In the genomic region with DNA sequence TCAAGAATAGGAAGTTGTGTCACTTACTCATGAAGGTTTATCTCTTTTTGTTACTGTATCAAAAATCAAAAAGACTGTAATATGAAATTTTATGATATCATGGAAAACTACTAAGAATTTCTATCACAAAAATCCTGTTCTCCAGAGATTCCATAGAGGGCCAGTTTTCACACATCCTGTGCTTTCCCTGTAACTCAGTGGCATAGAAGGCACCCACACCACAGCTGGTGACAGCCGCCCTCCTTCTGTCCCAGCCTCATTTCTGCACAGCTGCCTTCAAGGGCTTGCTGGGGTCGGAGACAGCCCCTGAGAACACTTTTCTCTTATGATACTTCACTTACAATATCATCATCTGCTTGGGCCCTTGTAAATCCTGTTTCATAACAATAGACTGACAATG, we compare ENCODE assay signal across 32 mouse cellular contexts.
"Had no signal": no experiment of that assay in that cellular context is flagged by ENCODE, and none has a peak within 500 bp of the region (broad histone marks: within the 10 kb centered on the region; RNA-seq: fewer than 3 reads in every experiment).

No protein-coding gene starts in this region.

- ATAC-seq: liver, embryonic 12.5 days; liver, postnatal 0 days; lung, postnatal 0 days; midbrain, embryonic 13.5 days; midbrain, embryonic 15.5 days; midbrain, embryonic 16.5 days had no signal

- H3K27ac ChIP-seq: limb, embryonic 10.5 days; limb, embryonic 12.5 days; limb, embryonic 13.5 days; limb, embryonic 15.5 days; liver, embryonic 12.5 days; liver, embryonic 13.5 days; liver, embryonic 14.5 days; liver, embryonic 15.5 days; lung, embryonic 15.5 days; macrophage; midbrain, embryonic 10.5 days; midbrain, embryonic 12.5 days; midbrain, embryonic 13.5 days; midbrain, embryonic 15.5 days; neural tube, embryonic 12.5 days had no signal

- H3K27me3 ChIP-seq: limb, embryonic 12.5 days; limb, embryonic 13.5 days; limb, embryonic 15.5 days; liver, embryonic 12.5 days; liver, embryonic 13.5 days; liver, embryonic 15.5 days; lung, embryonic 15.5 days; megakaryocyte, embryonic 14.5 days; midbrain, embryonic 12.5 days; midbrain, embryonic 13.5 days; midbrain, embryonic 15.5 days; neural tube, embryonic 12.5 days had no signal

- H3K4me2 ChIP-seq: limb, embryonic 12.5 days; limb, embryonic 13.5 days; limb, embryonic 15.5 days; liver, embryonic 11.5 days; liver, embryonic 12.5 days; liver, embryonic 13.5 days; liver, embryonic 15.5 days; lung, embryonic 14.5 days; lung, embryonic 15.5 days; midbrain, embryonic 11.5 days; midbrain, embryonic 12.5 days; midbrain, embryonic 13.5 days; midbrain, embryonic 15.5 days; neural tube, embryonic 12.5 days had no signal

- H3K4me3 ChIP-seq: limb, embryonic 10.5 days; limb, embryonic 12.5 days; limb, embryonic 13.5 days; limb, embryonic 15.5 days; liver, embryonic 12.5 days; liver, embryonic 13.5 days; liver, embryonic 15.5 days; lung, embryonic 15.5 days; megakaryocyte, embryonic 14.5 days; midbrain, embryonic 10.5 days; midbrain, embryonic 12.5 days; midbrain, embryonic 13.5 days; midbrain, embryonic 15.5 days; myocyte; neural tube, embryonic 12.5 days had no signal

- H3K36me3 ChIP-seq: limb, embryonic 15.5 days; liver, embryonic 13.5 days; liver, embryonic 15.5 days; lung, embryonic 15.5 days; midbrain, embryonic 13.5 days; midbrain, embryonic 15.5 days; neural tube, embryonic 12.5 days had no signal

- DNase-seq: left cerebral cortex, postnatal 4 days; liver; liver, embryonic 13.5 days; liver, postnatal 0 days; lung, adult 18-20 months; lung, adult 2 months; lung, embryonic 14.5 days; lung, postnatal 10 days; lung, postnatal 14 days; lung, postnatal 36 days; lung, postnatal 4 days; midbrain, embryonic 14.5 days had no signal

- H3K9me3 ChIP-seq: limb, embryonic 10.5 days; limb, embryonic 12.5 days; limb, embryonic 13.5 days; limb, embryonic 15.5 days; liver, embryonic 12.5 days; liver, embryonic 13.5 days; liver, embryonic 15.5 days; lung, embryonic 15.5 days; megakaryocyte, embryonic 14.5 days; midbrain, embryonic 10.5 days; midbrain, embryonic 12.5 days; midbrain, embryonic 13.5 days; midbrain, embryonic 15.5 days; neural tube, embryonic 12.5 days had no signal

- H3K9ac ChIP-seq: limb, embryonic 12.5 days; limb, embryonic 13.5 days; limb, embryonic 15.5 days; liver, embryonic 12.5 days; liver, embryonic 13.5 days; liver, embryonic 14.5 days; liver, embryonic 15.5 days; liver, postnatal 0 days; lung, embryonic 14.5 days; lung, embryonic 15.5 days; midbrain, embryonic 12.5 days; midbrain, embryonic 13.5 days; midbrain, embryonic 15.5 days; neural tube, embryonic 12.5 days had no signal
